Mouse (Mus musculus) thymus, adult 2 months (tissue): ENCODE measurements around the gene Ttbk2.

Experiments
- CTCF ChIP-seq: fragments of 200-500 bp; IDR thresholded peaks from 2 replicates; pipeline ENCODE4 v1.5.1; 2012; ENCODE audit warnings: mild to moderate bottlenecking, control low read depth, low read length, moderate library complexity, borderline replicate concordance; ENCODE audit not compliant: control insufficient read depth, poor library complexity, insufficient read depth; ENCODE audit errors: extremely low read depth
- POLR2A ChIP-seq: fragments of 200-500 bp; IDR thresholded peaks from 2 replicates; pipeline ENCODE4 v1.6.1; 2012; ENCODE audit warnings: mild to moderate bottlenecking, low read length, control low read depth, moderate library complexity; ENCODE audit not compliant: control insufficient read depth, poor library complexity, insufficient read depth; ENCODE audit errors: extremely low read depth

DNA sequence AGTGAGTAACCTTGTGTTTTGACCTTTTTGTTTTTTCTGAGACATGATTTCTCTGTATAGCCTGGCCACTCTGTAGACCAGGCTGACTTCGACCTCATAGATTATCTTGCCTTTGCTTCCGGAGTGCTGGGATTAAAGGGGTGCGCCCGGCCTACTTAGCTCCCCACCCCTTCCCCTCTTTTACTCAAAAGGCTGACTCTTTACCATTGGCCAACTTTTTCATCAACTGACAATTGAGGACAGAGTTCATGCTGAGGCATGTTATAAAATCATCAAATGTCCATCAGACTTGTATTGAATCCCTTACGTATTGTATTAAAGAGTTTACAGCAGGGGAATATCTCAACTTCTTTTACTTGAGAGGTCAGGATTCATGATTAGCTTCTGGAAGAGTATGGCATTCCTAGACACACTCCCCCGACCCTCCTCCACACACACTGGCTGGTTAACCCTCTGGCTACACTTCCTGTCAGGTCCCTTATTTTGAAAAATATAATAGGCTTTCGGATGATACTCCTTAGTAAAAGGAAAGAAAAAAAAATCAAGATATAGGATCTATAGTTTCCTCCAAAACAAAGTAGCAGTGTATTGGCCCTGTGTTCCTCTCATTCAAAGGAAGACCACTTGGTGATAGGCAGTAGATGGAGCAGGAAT, 118.4 kb downstream of the Ttbk2 start:
- no peak for TF ChIP-seq POLR2A
- TF ChIP-seq CTCF, result no peak
